Comparison of ENCODE assay signal across 8 mouse cellular contexts in genomic region chr19:55744576-55745191, GRCm38 (mm10). TPM values are rescaled to one million over a fixed set of nuclear protein-coding genes. Genes with fewer than 3 reads are reported as not detected.
DNase-seq lines count a peak whose midpoint lies in the region; ATAC-seq and TF ChIP-seq lines count a peak whose summit lies in the region.

No protein-coding gene starts in this region.

- peaks cover 18% of the 10 kb centered on the region for H3K36me3 ChIP-seq in liver, adult 2 months (ENCODE audit: control insufficient read depth, insufficient read depth, low read length)
- no peaks in the 10 kb centered on the region for H3K36me3 ChIP-seq in embryonic facial prominence, embryonic 12.5 days
- no peaks in the 10 kb centered on the region for H3K36me3 ChIP-seq in hindbrain, embryonic 16.5 days (ENCODE audit: control insufficient read depth, insufficient read depth, low read length)
- H3K36me3 ChIP-seq in midbrain, embryonic 12.5 days: no peaks in the 10 kb centered on the region

- peak overlapping the region; percentile 94 for H3K4me3 ChIP-seq in liver, adult 2 months (ENCODE audit: insufficient read depth, low read depth, low read length)
- H3K4me3 ChIP-seq in embryonic facial prominence, embryonic 12.5 days: peak overlapping the region; percentile 91
- H3K4me3 ChIP-seq in hindbrain, embryonic 16.5 days (ENCODE audit: low read length): peak overlapping the region; percentile 52
- H3K4me3 ChIP-seq in midbrain, embryonic 12.5 days: peak overlapping the region; percentile 86

- H3K79me2 ChIP-seq in liver, adult 2 months (ENCODE audit: control insufficient read depth, insufficient read depth, low read length): peaks cover 23% of the 10 kb centered on the region

- no peak for ATAC-seq in embryonic facial prominence, embryonic 12.5 days (ENCODE audit: insufficient number of reproducible peaks, insufficient read depth, low FRiP score, low TSS enrichment)
- no peak for ATAC-seq in hindbrain, embryonic 16.5 days
- ATAC-seq in midbrain, embryonic 12.5 days (ENCODE audit: low FRiP score, low read depth): no peak

- no peak for TF ChIP-seq CTCF in liver, adult 2 months (IDR thresholded peaks at IDR 0.05; ENCODE audit: low read depth, low read length)

- TF ChIP-seq POLR2A in liver, adult 2 months (IDR thresholded peaks at IDR 0.05; ENCODE audit: extremely low read depth, insufficient read depth, low read length): no peak

- peak; percentile 49 for DNase-seq in liver, adult 2 months (ENCODE audit: extremely low read depth, low read depth, low spot score)
- DNase-seq in liver: no peak
- no peak for DNase-seq in spleen, adult 12 weeks (ENCODE audit: low spot score)
- DNase-seq in left cerebral cortex, adult 8-10 months (ENCODE audit: low spot score in 2 of 2): no peak
- DNase-seq in frontal cortex, adult 2 months (ENCODE audit: extremely low spot score in 1 of 2, low spot score in 1 of 2): no peak

- no peaks in the 10 kb centered on the region for H3K27me3 ChIP-seq in liver, adult 2 months (ENCODE audit: control insufficient read depth, insufficient read depth, low read length)
- H3K27me3 ChIP-seq in embryonic facial prominence, embryonic 12.5 days: no peaks in the 10 kb centered on the region
- peaks cover 29% of the 10 kb centered on the region for H3K27me3 ChIP-seq in hindbrain, embryonic 16.5 days (replicated peaks; ENCODE audit: control insufficient read depth, insufficient read depth, low read length)
- no peaks in the 10 kb centered on the region for H3K27me3 ChIP-seq in midbrain, embryonic 12.5 days

- H3K4me2 ChIP-seq in embryonic facial prominence, embryonic 12.5 days (replicated peaks): peak overlapping the region; percentile 86
- H3K4me2 ChIP-seq in hindbrain, embryonic 16.5 days (ENCODE audit: low read length): peak overlapping the region; percentile 63
- H3K4me2 ChIP-seq in midbrain, embryonic 12.5 days (replicated peaks): peak overlapping the region; percentile 86

- WGBS in liver, adult 2 months: 3% methylated on average over 21 of the region's 21 CpGs
- under 1% methylated on average over 21 of the region's 21 CpGs for WGBS in embryonic facial prominence, embryonic 12.5 days
- 2% methylated on average over 21 of the region's 21 CpGs for WGBS in hindbrain, embryonic 16.5 days
- WGBS in midbrain, embryonic 12.5 days: under 1% methylated on average over 21 of the region's 21 CpGs

- peaks cover 4% of the 10 kb centered on the region for H3K4me1 ChIP-seq in liver, adult 2 months (ENCODE audit: control insufficient read depth, insufficient read depth, low read length)
- H3K4me1 ChIP-seq in embryonic facial prominence, embryonic 12.5 days: peaks cover 51% of the 10 kb centered on the region
- peaks cover 26% of the 10 kb centered on the region for H3K4me1 ChIP-seq in hindbrain, embryonic 16.5 days (ENCODE audit: control insufficient read depth, insufficient read depth, low read depth, low read length)
- peaks cover 72% of the 10 kb centered on the region for H3K4me1 ChIP-seq in midbrain, embryonic 12.5 days

- H3K9ac ChIP-seq in liver, adult 2 months (ENCODE audit: low read depth, low read length): peak overlapping the region; percentile 74
- peak overlapping the region; percentile 99 for H3K9ac ChIP-seq in embryonic facial prominence, embryonic 12.5 days
- peak overlapping the region; percentile 13; the same call in 1 of the 2 replicates for H3K9ac ChIP-seq in hindbrain, embryonic 16.5 days (ENCODE audit: low read depth, low read length)
- H3K9ac ChIP-seq in midbrain, embryonic 12.5 days (replicated peaks): peak overlapping the region; percentile 98

- H3K27ac ChIP-seq in liver, adult 2 months (replicated peaks; ENCODE audit: insufficient read depth, low read depth, low read length): peak overlapping the region; percentile 100
- peak overlapping the region; percentile 100 for H3K27ac ChIP-seq in embryonic facial prominence, embryonic 12.5 days
- H3K27ac ChIP-seq in hindbrain, embryonic 16.5 days (ENCODE audit: low read depth, low read length): no peak overlapping the region; the same call in none of the 2 replicates
- H3K27ac ChIP-seq in midbrain, embryonic 12.5 days (replicated peaks): peak overlapping the region; percentile 99

- no peaks in the 10 kb centered on the region for H3K9me3 ChIP-seq in embryonic facial prominence, embryonic 12.5 days
- H3K9me3 ChIP-seq in hindbrain, embryonic 16.5 days (ENCODE audit: control insufficient read depth, low read length): no peaks in the 10 kb centered on the region
- H3K9me3 ChIP-seq in midbrain, embryonic 12.5 days: no peaks in the 10 kb centered on the region

RNA-seq across cellular contexts. Expression of gene Tcf7l2, which starts 3.1 kb away (rescaled TPM):
- 3.2 and 4.6 TPM in 2 replicates for total RNA-seq in liver, adult 2 months (2014; rRNA removed)
- 13.3 and 14.6 TPM in 2 replicates for polyA plus RNA-seq in liver, adult 2 months (2012; rRNA removed)
- polyA plus RNA-seq in embryonic facial prominence, embryonic 12.5 days (2016; fragmentation: Nextera tagmentation; extraction: Ambion mirVana): 137 and 148 TPM in 2 replicates
- polyA plus RNA-seq in hindbrain, embryonic 16.5 days (2015; fragmentation: Nextera tagmentation; extraction: Ambion mirVana): 27.0 and 38.2 TPM in 2 replicates
- 343 and 552 TPM in 2 replicates for polyA plus RNA-seq in midbrain, embryonic 12.5 days (2016; fragmentation: Nextera tagmentation; extraction: Ambion mirVana)
- 10 to 100 TPM in 3 of 4 experiments, 1 to 10 TPM in 1; 9.6 to 12.4 (median 11.5) TPM for total RNA-seq in left cerebral cortex, adult 8-10 months (2022)
- 7.3 and 7.9 TPM in 2 replicates for polyA plus RNA-seq in frontal cortex, adult 2 months (2012; rRNA removed)

Comparison
In these comparisons a context has a peak if more than half of its experiments do, and no peak if none do; other contexts are left out.
1. H3K9ac ChIP-seq: peak in every context shown above with its lines; median percentile 99 in embryonic facial prominence, embryonic 12.5 days; 98 in midbrain, embryonic 12.5 days; 74 in liver, adult 2 months; 13 in hindbrain, embryonic 16.5 days.